Mouse (Mus musculus) heart, embryonic 10.5 days (tissue): ENCODE data around the gene Klhdc7b. TPM values are rescaled to one million over a fixed set of nuclear protein-coding genes. Genes with fewer than 3 reads are reported as not detected.
A peak's percentile ranks its signal among the peaks of the same experiment; 100 is the strongest.
"Not testable (repeated sequence)": the region's sequence is repeated elsewhere in the genome, so short reads cannot be mapped to it uniquely, and the experiment has no call there.

ENCODE experiments used
- DNase-seq: peaks from one replicate; pipeline ENCODE4 v3.0.0-alpha.2; 2017; ENCODE audit warnings: low spot score
- H3K27ac ChIP-seq: fragments of 300-500 bp; sonication (generic); 2 replicates; pipeline ENCODE4 v1.5.1; 2016; ENCODE audit warnings: mild to moderate bottlenecking
- H3K27me3 ChIP-seq: fragments of 300-500 bp; sonication (generic); 2 replicates; pipeline ENCODE4 v1.6.1; 2016; ENCODE audit warnings: mild to moderate bottlenecking; ENCODE audit not compliant: poor library complexity, insufficient read depth, severe bottlenecking
- H3K36me3 ChIP-seq: fragments of 300-500 bp; sonication (generic); 2 replicates; pipeline ENCODE4 v1.6.1; 2016; ENCODE audit warnings: mild to moderate bottlenecking, moderate library complexity
- H3K4me1 ChIP-seq: fragments of 300-500 bp; sonication (generic); 2 replicates; pipeline ENCODE4 v1.6.1; 2016; ENCODE audit warnings: mild to moderate bottlenecking
- H3K4me3 ChIP-seq: fragments of 300-500 bp; sonication (generic); 2 replicates; pipeline ENCODE4 v1.5.1; 2016; ENCODE audit warnings: mild to moderate bottlenecking, moderate library complexity
- H3K9me3 ChIP-seq: fragments of 300-500 bp; sonication (generic); 2 replicates; pipeline ENCODE4 v1.6.1; 2016; ENCODE audit warnings: mild to moderate bottlenecking, moderate library complexity
- WGBS: fragments of 180-500 bp; shearing (Covaris S2); methylation state at CpG from one replicate; pipeline ENCODE4 v1.1.7; 2016; 5-methylcytosine and 5-hydroxymethylcytosine counted together
- polyA plus RNA-seq: library from polyadenylated mRNA; unstranded; fragments of >200 nt; fragmentation: Nextera tagmentation; extraction: Ambion mirVana; gene quantifications from 2 replicates; pipeline ENCODE4 v1.2.1, GENCODE M21; 2016

Klhdc7b gene
- polyA plus RNA-seq, 1 experiment from 2014 or later, result not detected

GRCm38 (mm10) chr15:89421938-89422337 is 37.2 kb downstream of the Klhdc7b start:
- WGBS, result 88% methylated on average over 9 of the region's 9 CpGs
- Histone ChIP-seq H3K36me3 (peaks cover 86% of the 10 kb centered on the region), H3K4me3 (no peak overlapping the region)

DNA sequence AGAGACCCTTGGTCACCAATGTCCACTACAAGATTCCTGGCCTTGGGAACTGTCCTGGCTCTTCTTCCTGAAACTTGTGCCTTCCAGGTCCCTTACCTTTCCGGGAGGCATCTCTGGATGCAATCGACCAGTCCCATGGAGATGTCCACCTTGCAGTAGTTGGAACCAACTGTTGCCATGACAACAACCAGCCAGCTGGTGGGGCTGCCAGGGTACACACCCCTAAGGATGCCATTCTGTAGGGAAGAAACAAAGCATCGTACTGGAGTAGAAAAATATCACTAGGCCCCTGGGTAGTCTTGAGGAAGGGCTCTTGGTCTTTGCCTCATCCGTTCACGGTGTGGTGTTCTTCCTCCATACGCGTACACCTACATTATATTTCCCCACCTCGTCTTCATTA is 39.9 kb downstream of the Klhdc7b start:
- no peaks in the 10 kb centered on the region for H3K27me3 ChIP-seq
- DNase-seq, result no peak
- WGBS, result 79% methylated on average over 8 of the region's 8 CpGs
- peak overlapping the region; percentile 63 for H3K4me3 ChIP-seq
- H3K27ac ChIP-seq, result peak overlapping the region; percentile 94
- H3K36me3 ChIP-seq, result peaks cover 72% of the 10 kb centered on the region
- H3K4me1 ChIP-seq, result peaks cover 50% of the 10 kb centered on the region
- no peaks in the 10 kb centered on the region for H3K9me3 ChIP-seq

More at GRCm38 (mm10) chr15:89421938-89422337, 37.2 kb downstream of the Klhdc7b start:
- Histone ChIP-seq H3K27me3 (no peaks in the 10 kb centered on the region), H3K27ac (no peak overlapping the region), H3K4me1 (peaks cover 39% of the 10 kb centered on the region), H3K9me3 (no peaks in the 10 kb centered on the region)
- DNase-seq, result no peak

GRCm38 (mm10) chr15:89425711-89426121 is 41.0 kb downstream of the Klhdc7b start, which contains the start of gene Cpt1b:
Gene Cpt1b, minus strand, starts transcription at chr15:89425863.
- WGBS, result 13% methylated on average over 6 of the region's 6 CpGs
- peak within 1 kb of the TSS; percentile 94 for H3K27ac ChIP-seq
- H3K4me1 ChIP-seq, result peaks cover 50% of the 10 kb centered on the region
- peak; percentile 92 for DNase-seq
- H3K9me3 ChIP-seq, result no peaks in the 10 kb centered on the region
- H3K27me3 ChIP-seq, result no peaks in the 10 kb centered on the region
- H3K4me3 ChIP-seq, result peak within 1 kb of the TSS; percentile 63
- peaks cover 62% of the 10 kb centered on the region for H3K36me3 ChIP-seq

- no peaks in the 10 kb centered on the region for H3K9me3 ChIP-seq
- no peak for DNase-seq
- WGBS, result 86% methylated on average over 10 of the region's 10 CpGs
- H3K36me3 ChIP-seq, result peaks cover 54% of the 10 kb centered on the region
- H3K4me3 ChIP-seq, result no peak overlapping the region
- H3K27me3 ChIP-seq, result no peaks in the 10 kb centered on the region
- peaks cover 50% of the 10 kb centered on the region for H3K4me1 ChIP-seq
- H3K27ac ChIP-seq, result peak overlapping the region; percentile 94
Observed at GRCm38 (mm10) chr15:89426716-89427115, 42.0 kb downstream of the Klhdc7b start.

- peak overlapping the region; percentile 95; the same call in 1 of the 2 replicates for H3K27ac ChIP-seq
- H3K27me3 ChIP-seq, result no peaks in the 10 kb centered on the region
- H3K36me3 ChIP-seq, result peaks cover 38% of the 10 kb centered on the region
- peak; percentile 68 for DNase-seq
- H3K4me1 ChIP-seq, result peaks cover 48% of the 10 kb centered on the region
- 75% methylated on average over 19 of the region's 19 CpGs for WGBS
- peak overlapping the region; percentile 82 for H3K4me3 ChIP-seq
- no peaks in the 10 kb centered on the region for H3K9me3 ChIP-seq
Observed at GRCm38 (mm10) chr15:89428136-89428790, 43.5 kb downstream of the Klhdc7b start.

DNA sequence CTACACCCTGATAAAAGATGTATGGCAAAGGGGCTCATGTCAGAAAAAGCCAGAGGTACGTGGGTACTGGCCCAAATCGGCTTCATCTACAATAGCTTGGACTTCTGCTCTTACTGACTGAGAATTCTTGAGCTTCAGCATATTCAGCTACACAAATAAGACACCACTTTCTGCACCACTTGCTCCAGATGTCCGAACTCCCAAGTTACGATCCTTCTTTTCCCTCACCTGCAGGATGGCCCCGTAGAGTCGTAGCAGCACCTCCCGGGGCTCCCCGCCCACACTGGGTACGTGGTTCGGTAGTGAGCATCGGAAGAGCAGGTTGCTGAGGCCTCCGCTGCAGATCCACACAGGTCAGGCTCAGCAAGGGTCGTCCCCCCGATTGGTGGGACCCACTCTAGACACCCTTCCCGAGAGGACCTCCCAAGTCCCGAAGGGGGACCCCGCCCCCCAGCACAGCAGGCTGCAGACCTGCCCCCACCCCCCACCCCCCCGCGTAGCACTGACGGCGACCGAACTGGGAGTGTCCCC is 44.2 kb downstream of the Klhdc7b start:
- peak overlapping the region; percentile 82 for H3K4me3 ChIP-seq
- peak overlapping the region; percentile 95 for H3K27ac ChIP-seq
- WGBS, result 5% methylated on average over 22 of the region's 22 CpGs
- peaks cover 32% of the 10 kb centered on the region for H3K36me3 ChIP-seq
- H3K9me3 ChIP-seq, result no peaks in the 10 kb centered on the region
- peaks cover 42% of the 10 kb centered on the region for H3K4me1 ChIP-seq
- no peaks in the 10 kb centered on the region for H3K27me3 ChIP-seq
- peak; percentile 80 for DNase-seq

GRCm38 (mm10) chr15:89429352-89430221 is 44.9 kb downstream of the Klhdc7b start, which contains the start of the genes C730034F03Rik, Gm44502 and Chkb:
Gene C730034F03Rik, plus strand, starts transcription at chr15:89429589.
Gene Gm44502, minus strand, starts transcription at chr15:89429696.
Gene Chkb, minus strand, starts transcription at chr15:89429908.
- Histone ChIP-seq H3K27ac (peak within 1 kb of the TSS; percentile 95), H3K36me3 (peaks cover 25% of the 10 kb centered on the region), H3K9me3 (no peaks in the 10 kb centered on the region), H3K4me3 (peak within 1 kb of the TSS; percentile 82), H3K4me1 (peaks cover 35% of the 10 kb centered on the region), H3K27me3 (no peaks in the 10 kb centered on the region)
- peak; percentile 98 for DNase-seq
- WGBS, result under 1% methylated on average over 70 of the region's 70 CpGs

- peak; percentile 68 for DNase-seq
- Histone ChIP-seq H3K9me3 (no peaks in the 10 kb centered on the region), H3K27ac (peak overlapping the region; percentile 95), H3K4me3 (peak overlapping the region; percentile 82), H3K36me3 (peaks cover 23% of the 10 kb centered on the region), H3K4me1 (peaks cover 27% of the 10 kb centered on the region), H3K27me3 (no peaks in the 10 kb centered on the region)
- WGBS, result 40% methylated on average over 6 of the region's 6 CpGs
Observed at GRCm38 (mm10) chr15:89430341-89430740, 45.6 kb downstream of the Klhdc7b start.

DNA sequence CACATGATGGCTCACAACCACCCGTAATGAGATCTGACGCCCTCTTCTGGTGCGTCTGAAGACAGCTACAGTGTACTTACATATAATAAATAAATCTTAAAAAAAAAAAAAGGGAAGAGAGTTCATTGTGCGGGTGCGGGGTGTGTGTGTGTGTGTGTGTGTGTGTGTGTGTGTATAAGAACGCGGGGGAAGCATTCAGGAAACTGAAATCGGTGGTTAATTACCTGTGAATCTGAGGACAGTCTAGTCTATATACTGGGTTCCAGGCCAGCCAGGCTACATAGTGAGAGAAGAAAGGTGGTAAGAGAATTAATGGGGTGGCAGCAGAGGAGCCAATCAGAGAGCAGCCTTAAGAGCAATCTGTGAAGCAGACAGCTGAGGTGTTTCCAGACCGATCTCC is 46.1 kb downstream of the Klhdc7b start:
- H3K27me3 ChIP-seq, H3K27ac ChIP-seq, H3K9me3 ChIP-seq: not testable (repeated sequence)
- Histone ChIP-seq H3K4me1 (peaks cover 23% of the 10 kb centered on the region), H3K36me3 (peaks cover 23% of the 10 kb centered on the region), H3K4me3 (peak overlapping the region; percentile 82; the same call in 1 of the 2 replicates)
- 81% methylated on average over 9 of the region's 9 CpGs for WGBS
- DNase-seq, result peak; percentile 45

GRCm38 (mm10) chr15:89431271-89431670 is 46.6 kb downstream of the Klhdc7b start:
- Histone ChIP-seq H3K27ac (no peak overlapping the region), H3K27me3 (no peaks in the 10 kb centered on the region), H3K4me3 (no peak overlapping the region), H3K9me3 (no peaks in the 10 kb centered on the region), H3K4me1 (peaks cover 18% of the 10 kb centered on the region), H3K36me3 (peaks cover 20% of the 10 kb centered on the region)
- WGBS, result 74% methylated on average over 3 of the region's 3 CpGs
- peak; percentile 66 for DNase-seq

- WGBS, result 89% methylated on average over 6 of the region's 6 CpGs
- peaks cover 13% of the 10 kb centered on the region for H3K4me1 ChIP-seq
- no peaks in the 10 kb centered on the region for H3K27me3 ChIP-seq
- peaks cover 15% of the 10 kb centered on the region for H3K36me3 ChIP-seq
- no peaks in the 10 kb centered on the region for H3K9me3 ChIP-seq
- H3K4me3 ChIP-seq, result no peak overlapping the region
- no peak overlapping the region for H3K27ac ChIP-seq
- DNase-seq, result peak; percentile 45
Observed at GRCm38 (mm10) chr15:89431806-89432205, 47.1 kb downstream of the Klhdc7b start.

DNA sequence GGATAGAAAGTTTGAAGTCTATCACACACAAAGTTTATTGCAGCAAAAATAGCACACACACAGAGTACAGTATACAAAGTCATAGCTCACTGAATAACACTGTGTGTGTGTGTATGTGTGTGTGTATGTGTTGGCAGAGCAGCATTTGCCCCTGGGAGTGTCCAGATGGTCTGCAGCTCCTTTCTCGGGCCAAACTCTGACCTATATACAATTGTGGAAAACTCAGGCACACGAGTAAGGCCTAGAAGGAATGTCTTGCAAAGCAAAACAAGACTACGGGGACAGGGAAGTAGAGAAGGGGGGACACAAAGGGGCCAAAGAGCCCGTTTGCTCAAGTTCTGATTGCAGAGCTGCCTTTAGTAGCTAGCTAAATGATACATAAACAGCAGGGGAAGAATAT is 48.2 kb downstream of the Klhdc7b start:
- Histone ChIP-seq H3K4me1 (peaks cover 10% of the 10 kb centered on the region), H3K9me3 (no peaks in the 10 kb centered on the region), H3K4me3 (no peak overlapping the region), H3K27ac (no peak overlapping the region), H3K36me3 (peaks cover 4% of the 10 kb centered on the region), H3K27me3 (no peaks in the 10 kb centered on the region)
- DNase-seq, result peak; percentile 48
- WGBS, result 84% methylated on average over 4 of the region's 4 CpGs
